Mouse (Mus musculus): Measurements from ENCODE around the gene Fgd3.

Fgd3 gene

GRCm38 (mm10) chr13:49215504-49216219, 104.4 kb downstream of the Fgd3 start, which contains the start of gene Card19:
Gene Card19, minus strand, starts transcription at chr13:49216037.
- peak; percentile 95 for DNase-seq (ENCODE audit: low spot score)

- DNase-seq (ENCODE audit: low spot score) = no peak
Observed at GRCm38 (mm10) chr13:49215128-49215503, 105.0 kb downstream of the Fgd3 start.

DNA sequence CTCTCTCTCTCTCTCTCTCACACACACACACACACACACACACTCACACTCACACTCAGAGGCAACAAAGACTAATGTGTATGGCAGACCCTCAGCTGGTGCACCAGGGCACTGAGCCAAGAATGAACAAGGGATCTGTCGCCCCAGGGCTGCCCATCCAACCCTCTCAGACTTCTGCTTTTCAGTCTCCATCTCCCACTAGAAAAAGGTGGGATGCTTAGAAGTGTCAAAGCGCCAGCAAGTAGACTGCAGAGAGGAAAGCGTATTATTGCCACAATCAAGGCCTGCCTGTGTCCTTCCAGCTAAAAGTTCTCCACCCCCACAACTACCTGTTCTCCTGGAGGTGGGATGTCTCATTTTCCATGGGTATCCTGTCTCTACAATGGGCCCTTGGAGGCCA, 105.7 kb downstream of the Fgd3 start:
- no peak for DNase-seq (ENCODE audit: low spot score)

GRCm38 (mm10) chr13:49213531-49213932, 106.6 kb downstream of the Fgd3 start:
- DNase-seq (ENCODE audit: low spot score) = peak; percentile 47

GRCm38 (mm10) chr13:49212711-49213500, 107.2 kb downstream of the Fgd3 start:
- DNase-seq (ENCODE audit: low spot score) = no peak

All from T-cell, adult 2 months (primary cell).